In genomic region chr3:94364154-94364526, GRCm38 (mm10) we compare ENCODE assay signal across 8 mouse cellular contexts. TPM values are rescaled to one million over a fixed set of nuclear protein-coding genes. Genes with fewer than 3 reads are reported as not detected.
DNase-seq lines count a peak whose midpoint lies in the region; ATAC-seq lines count a peak whose summit lies in the region.

No protein-coding gene starts in this region.

- DNase-seq in kidney, postnatal 25 days, result no peak
- DNase-seq in embryonic facial prominence, embryonic 11.5 days (ENCODE audit: low spot score), result no peak
- DNase-seq in midbrain, embryonic 14.5 days, result no peak
- no peak for DNase-seq in urinary bladder, postnatal 25 days (ENCODE audit: low spot score)
- no peak for DNase-seq in frontal cortex, postnatal 36 days (ENCODE audit: low spot score in 2 of 2)
- DNase-seq in spleen, adult 12 weeks (ENCODE audit: low spot score), result no peak

- no peaks in the 10 kb centered on the region for H3K9me3 ChIP-seq in kidney, embryonic 16.5 days (ENCODE audit: low read length)
- no peaks in the 10 kb centered on the region for H3K9me3 ChIP-seq in embryonic facial prominence, embryonic 11.5 days (replicated peaks; ENCODE audit: control insufficient read depth, low read length)
- H3K9me3 ChIP-seq in hindbrain, embryonic 13.5 days, result no peaks in the 10 kb centered on the region
- no peaks in the 10 kb centered on the region for H3K9me3 ChIP-seq in midbrain, embryonic 14.5 days (ENCODE audit: control insufficient read depth, low read length)

- H3K27ac ChIP-seq in kidney, embryonic 16.5 days (ENCODE audit: low read length), result no peak overlapping the region
- H3K27ac ChIP-seq in embryonic facial prominence, embryonic 11.5 days (replicated peaks; ENCODE audit: low read depth, low read length), result no peak overlapping the region
- peak overlapping the region; percentile 44 for H3K27ac ChIP-seq in hindbrain, embryonic 13.5 days
- peak overlapping the region; percentile 68 for H3K27ac ChIP-seq in midbrain, embryonic 14.5 days (replicated peaks; ENCODE audit: low read depth, low read length)

- 0 out of 2 replicates have a peak, but pooled peaks cover 5% of the 10 kb centered on the region for H3K4me1 ChIP-seq in kidney, embryonic 16.5 days (ENCODE audit: insufficient read depth, low read length)
- H3K4me1 ChIP-seq in embryonic facial prominence, embryonic 11.5 days (ENCODE audit: control insufficient read depth, insufficient read depth, low read length), result no peaks in the 10 kb centered on the region; the same call in none of the 2 replicates
- H3K4me1 ChIP-seq in hindbrain, embryonic 13.5 days (replicated peaks), result peaks cover 22% of the 10 kb centered on the region
- 0 out of 2 replicates have a peak, but pooled peaks cover 4% of the 10 kb centered on the region for H3K4me1 ChIP-seq in midbrain, embryonic 14.5 days (ENCODE audit: control insufficient read depth, insufficient read depth, low read length)

- peak overlapping the region; percentile 91 for H3K4me2 ChIP-seq in kidney, embryonic 16.5 days (replicated peaks; ENCODE audit: low read depth, low read length)
- peak overlapping the region; percentile 95 for H3K4me2 ChIP-seq in embryonic facial prominence, embryonic 11.5 days (ENCODE audit: low read depth, low read length)
- H3K4me2 ChIP-seq in hindbrain, embryonic 13.5 days, result peak overlapping the region; percentile 82
- peak overlapping the region; percentile 85 for H3K4me2 ChIP-seq in midbrain, embryonic 14.5 days (ENCODE audit: low read length)

- peak overlapping the region; percentile 58 for H3K4me3 ChIP-seq in kidney, embryonic 16.5 days (ENCODE audit: low read length)
- peak overlapping the region; percentile 51 for H3K4me3 ChIP-seq in embryonic facial prominence, embryonic 11.5 days (ENCODE audit: low read depth, low read length)
- H3K4me3 ChIP-seq in hindbrain, embryonic 13.5 days, result peak overlapping the region; percentile 56
- H3K4me3 ChIP-seq in midbrain, embryonic 14.5 days (replicated peaks; ENCODE audit: low read depth, low read length), result peak overlapping the region; percentile 53

- H3K9ac ChIP-seq in kidney, embryonic 16.5 days (replicated peaks; ENCODE audit: low read length), result peak overlapping the region; percentile 78
- H3K9ac ChIP-seq in embryonic facial prominence, embryonic 11.5 days (replicated peaks; ENCODE audit: low read length), result peak overlapping the region; percentile 81
- peak overlapping the region; percentile 90 for H3K9ac ChIP-seq in hindbrain, embryonic 13.5 days
- peak overlapping the region; percentile 80 for H3K9ac ChIP-seq in midbrain, embryonic 14.5 days (replicated peaks; ENCODE audit: low read length)

- H3K36me3 ChIP-seq in kidney, embryonic 16.5 days (ENCODE audit: insufficient read depth, low read length), result no peaks in the 10 kb centered on the region
- H3K36me3 ChIP-seq in embryonic facial prominence, embryonic 11.5 days (replicated peaks; ENCODE audit: control insufficient read depth, insufficient read depth, low read depth, low read length), result no peaks in the 10 kb centered on the region
- H3K36me3 ChIP-seq in hindbrain, embryonic 13.5 days, result no peaks in the 10 kb centered on the region
- H3K36me3 ChIP-seq in midbrain, embryonic 14.5 days (ENCODE audit: control insufficient read depth, insufficient read depth, low read length), result no peaks in the 10 kb centered on the region

- peak; percentile 56; the same call in 1 of the 2 replicates for ATAC-seq in kidney, embryonic 16.5 days (ENCODE audit: low FRiP score, low TSS enrichment)
- peak; percentile 22 for ATAC-seq in embryonic facial prominence, embryonic 11.5 days (replicated peaks; ENCODE audit: insufficient number of reproducible peaks, low FRiP score, low TSS enrichment, low read depth)
- ATAC-seq in hindbrain, embryonic 13.5 days (ENCODE audit: low FRiP score), result no peak; the same call in 1 of the 2 replicates
- 0 out of 2 replicates have a peak, but pooled peaks have one; percentile 61 for ATAC-seq in midbrain, embryonic 14.5 days (ENCODE audit: low FRiP score, low TSS enrichment)

- H3K27me3 ChIP-seq in kidney, embryonic 16.5 days (ENCODE audit: insufficient read depth, low read length), result peaks cover 26% of the 10 kb centered on the region
- H3K27me3 ChIP-seq in embryonic facial prominence, embryonic 11.5 days (ENCODE audit: control insufficient read depth, insufficient read depth, low read length), result peaks cover 20% of the 10 kb centered on the region
- H3K27me3 ChIP-seq in hindbrain, embryonic 13.5 days, result peaks cover 27% of the 10 kb centered on the region
- 0 out of 2 replicates have a peak, but pooled peaks cover 7% of the 10 kb centered on the region for H3K27me3 ChIP-seq in midbrain, embryonic 14.5 days (ENCODE audit: control insufficient read depth, insufficient read depth, low read length)

- WGBS in kidney, embryonic 16.5 days, result 6% methylated on average over 14 of the region's 23 CpGs
- WGBS in embryonic facial prominence, embryonic 11.5 days, result 2% methylated on average over 23 of the region's 23 CpGs
- 4% methylated on average over 23 of the region's 23 CpGs for WGBS in hindbrain, embryonic 13.5 days
- WGBS in midbrain, embryonic 14.5 days, result 4% methylated on average over 23 of the region's 23 CpGs

RNA-seq across cellular contexts. Expression of gene C2cd4d, which starts 1.9 kb away (rescaled TPM):
- polyA plus RNA-seq in kidney, embryonic 16.5 days (2015; fragmentation: Nextera tagmentation; extraction: Ambion mirVana), result 0.32 and 0.46 TPM in 2 replicates
- polyA plus RNA-seq in embryonic facial prominence, embryonic 11.5 days (2014; fragmentation: Nextera tagmentation; extraction: Ambion mirVana), result 0.88 and 0.89 TPM in 2 replicates
- 1.7 and 1.8 TPM in 2 replicates for polyA plus RNA-seq in hindbrain, embryonic 13.5 days (2015; fragmentation: Nextera tagmentation; extraction: Ambion mirVana)
- polyA plus RNA-seq in midbrain, embryonic 14.5 days (2014; fragmentation: Nextera tagmentation; extraction: Ambion mirVana), result 2.6 and 3.1 TPM in 2 replicates

RNA-seq across cellular contexts. Expression of gene Rorc, which starts 8.5 kb away (rescaled TPM):
- polyA plus RNA-seq in kidney, embryonic 16.5 days (2015; fragmentation: Nextera tagmentation; extraction: Ambion mirVana), result 14.9 and 15.2 TPM in 2 replicates
- polyA plus RNA-seq in embryonic facial prominence, embryonic 11.5 days (2014; fragmentation: Nextera tagmentation; extraction: Ambion mirVana), result 0.22 and 0.38 TPM in 2 replicates
- 0.42 and 0.50 TPM in 2 replicates for polyA plus RNA-seq in hindbrain, embryonic 13.5 days (2015; fragmentation: Nextera tagmentation; extraction: Ambion mirVana)
- 0.30 and 0.43 TPM in 2 replicates for polyA plus RNA-seq in midbrain, embryonic 14.5 days (2014; fragmentation: Nextera tagmentation; extraction: Ambion mirVana)

RNA-seq across cellular contexts. Expression of gene Them5, which starts 22.2 kb away (rescaled TPM):
- polyA plus RNA-seq in kidney, embryonic 16.5 days (2015; fragmentation: Nextera tagmentation; extraction: Ambion mirVana), result not detected in 2 replicates
- 0.50 TPM in 1 of 2 replicates, not detected in the other for polyA plus RNA-seq in embryonic facial prominence, embryonic 11.5 days (2014; fragmentation: Nextera tagmentation; extraction: Ambion mirVana)
- polyA plus RNA-seq in hindbrain, embryonic 13.5 days (2015; fragmentation: Nextera tagmentation; extraction: Ambion mirVana), result 0.13 TPM in 1 of 2 replicates, not detected in the other
- 0.18 TPM in 1 of 2 replicates, not detected in the other for polyA plus RNA-seq in midbrain, embryonic 14.5 days (2014; fragmentation: Nextera tagmentation; extraction: Ambion mirVana)

RNA-seq across cellular contexts. Expression of gene Lingo4, which starts 34.2 kb away (rescaled TPM):
- 0.23 and 0.44 TPM in 2 replicates for polyA plus RNA-seq in kidney, embryonic 16.5 days (2015; fragmentation: Nextera tagmentation; extraction: Ambion mirVana)
- 0.06 and 0.13 TPM in 2 replicates for polyA plus RNA-seq in embryonic facial prominence, embryonic 11.5 days (2014; fragmentation: Nextera tagmentation; extraction: Ambion mirVana)
- 0.81 and 0.96 TPM in 2 replicates for polyA plus RNA-seq in hindbrain, embryonic 13.5 days (2015; fragmentation: Nextera tagmentation; extraction: Ambion mirVana)
- polyA plus RNA-seq in midbrain, embryonic 14.5 days (2014; fragmentation: Nextera tagmentation; extraction: Ambion mirVana), result 0.67 and 1.1 TPM in 2 replicates

RNA-seq across cellular contexts. Expression of gene Tdrkh, which starts 48.9 kb away (rescaled TPM):
- 12.1 and 13.8 TPM in 2 replicates for polyA plus RNA-seq in kidney, embryonic 16.5 days (2015; fragmentation: Nextera tagmentation; extraction: Ambion mirVana)
- 16.1 and 19.8 TPM in 2 replicates for polyA plus RNA-seq in embryonic facial prominence, embryonic 11.5 days (2014; fragmentation: Nextera tagmentation; extraction: Ambion mirVana)
- polyA plus RNA-seq in hindbrain, embryonic 13.5 days (2015; fragmentation: Nextera tagmentation; extraction: Ambion mirVana), result 58.8 and 59.7 TPM in 2 replicates
- 50.6 and 55.3 TPM in 2 replicates for polyA plus RNA-seq in midbrain, embryonic 14.5 days (2014; fragmentation: Nextera tagmentation; extraction: Ambion mirVana)

Comparison
In these comparisons a context has a peak if more than half of its experiments do, and no peak if none do; other contexts are left out.
1. H3K27ac ChIP-seq: peak in hindbrain, embryonic 13.5 days (single experiment) and midbrain, embryonic 14.5 days (single experiment); none in kidney, embryonic 16.5 days (single experiment) and embryonic facial prominence, embryonic 11.5 days (single experiment).
2. RNA of gene Rorc, which starts 8.5 kb away (polyA plus RNA-seq): 14.9 to 15.2 TPM in kidney, embryonic 16.5 days; 0.30 to 0.43 TPM in midbrain, embryonic 14.5 days, 0.42 to 0.50 TPM in hindbrain, embryonic 13.5 days and 0.22 to 0.38 TPM in embryonic facial prominence, embryonic 11.5 days; every median in the first group is over 10 times any median in the second.
3. Peak in every context shown above with its lines, with median percentiles within 50 percentile points of each other: H3K4me2 ChIP-seq, H3K4me3 ChIP-seq and H3K9ac ChIP-seq.